Mouse (Mus musculus) C2C12 (cell line): Measurements from ENCODE around the gene Prss40.

ENCODE experiments used
- CTCF ChIP-seq: IDR thresholded peaks from one replicate; pipeline ENCODE4 v1.5.1; 2011; ENCODE audit not compliant: control insufficient read depth, insufficient read depth, insufficient read length
- USF1 ChIP-seq: IDR thresholded peaks from one replicate; pipeline ENCODE4 v1.6.1; 2011; ENCODE audit warnings: low read depth, mild to moderate bottlenecking, control low read depth, moderate library complexity

DNA sequence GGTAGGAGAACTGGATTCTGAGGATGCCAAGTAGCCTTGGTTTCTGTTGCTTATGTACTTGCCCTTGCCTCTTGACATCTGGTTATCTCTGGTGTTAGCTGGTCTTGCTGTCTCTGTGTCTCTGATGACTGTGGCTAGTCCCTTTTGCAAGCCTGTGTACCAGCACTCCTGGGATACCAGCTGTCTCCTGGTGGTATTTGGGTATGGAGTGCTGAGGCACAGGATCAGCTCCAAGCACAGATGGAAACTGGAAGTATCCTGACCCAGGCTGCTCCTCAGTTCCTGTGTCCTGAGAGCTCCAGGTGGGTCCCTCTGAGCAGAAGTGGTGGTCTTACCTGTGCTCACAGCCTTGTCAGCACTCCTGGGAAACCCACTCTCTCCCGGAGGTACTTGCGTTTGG, 7.4 kb upstream of the Prss40 start:
- TF ChIP-seq CTCF (no peak), USF1 (no peak)
